Mouse (Mus musculus) myocyte (in vitro differentiated cells): ENCODE results near the gene Wee2. TPM values are rescaled to one million over a fixed set of nuclear protein-coding genes. Genes with fewer than 3 reads are reported as not detected.
A peak's percentile ranks its signal among the peaks of the same experiment; 100 is the strongest.

Source experiments
- H3K27me3 ChIP-seq: one replicate; pipeline ENCODE4 v1.6.1; 2011; ENCODE audit not compliant: control insufficient read depth, insufficient read depth, insufficient read length
- H3K36me3 ChIP-seq: one replicate; pipeline ENCODE4 v1.6.1; 2011; ENCODE audit not compliant: control insufficient read depth, insufficient read depth
- H3K4me2 ChIP-seq: one replicate; pipeline ENCODE4 v1.6.1; 2011; ENCODE audit warnings: low read depth, control low read depth
- H3K4me3 ChIP-seq: one replicate; pipeline ENCODE4 v1.5.1; 2011; ENCODE audit warnings: mild to moderate bottlenecking, control low read depth, moderate library complexity
- H3K79me2 ChIP-seq: one replicate; pipeline ENCODE4 v1.6.1; 2011; ENCODE audit not compliant: control insufficient read depth, insufficient read depth
- H3ac ChIP-seq: one replicate; pipeline ENCODE4 v1.6.1; 2011; ENCODE audit not compliant: control insufficient read depth, insufficient read length
- CEBPB ChIP-seq: IDR thresholded peaks from 2 replicates; pipeline ENCODE4 v1.6.1; 2011; ENCODE audit warnings: mild to moderate bottlenecking, moderate library complexity; ENCODE audit not compliant: poor library complexity, insufficient read depth, severe bottlenecking
- E2F4 ChIP-seq: IDR thresholded peaks from one replicate; pipeline ENCODE4 v1.6.1; 2011; ENCODE audit warnings: mild to moderate bottlenecking, control low read depth, moderate library complexity; ENCODE audit not compliant: insufficient read depth
- MAX ChIP-seq: IDR thresholded peaks from one replicate; pipeline ENCODE4 v1.6.1; 2011; ENCODE audit warnings: low read depth, mild to moderate bottlenecking, control low read depth
- MYOD1 ChIP-seq, 3 experiments: IDR thresholded peaks; one replicate each; pipeline ENCODE4 v1.6.1; 2011; ENCODE audit warnings: control low read depth in 2 of 3, low read depth in 2 of 3, mild to moderate bottlenecking in 2 of 3, moderate library complexity in 1 of 3; ENCODE audit not compliant: insufficient read length in 2 of 3, control insufficient read depth in 1 of 3
- MYOG ChIP-seq, 3 experiments: IDR thresholded peaks; one replicate each; pipeline ENCODE4 v1.6.1; 2011; ENCODE audit warnings: control low read depth in 2 of 3, low read depth in 2 of 3, mild to moderate bottlenecking in 2 of 3; ENCODE audit not compliant: insufficient read length in 2 of 3, control insufficient read depth in 1 of 3, insufficient read depth in 1 of 3
- POLR2A ChIP-seq: IDR thresholded peaks from one replicate; pipeline ENCODE4 v1.6.1; 2011; ENCODE audit warnings: low read depth, mild to moderate bottlenecking, control low read depth, moderate library complexity; ENCODE audit not compliant: insufficient read length
- POLR2AphosphoS2 ChIP-seq: IDR thresholded peaks from one replicate; pipeline ENCODE4 v1.6.1; 2011; ENCODE audit warnings: low read depth, control low read depth; ENCODE audit not compliant: insufficient read length
- REST ChIP-seq: IDR thresholded peaks from one replicate; pipeline ENCODE4 v1.6.1; 2011; ENCODE audit warnings: mild to moderate bottlenecking, control low read depth, moderate library complexity; ENCODE audit not compliant: insufficient read depth, insufficient read length
- SRF ChIP-seq: IDR thresholded peaks from one replicate; pipeline ENCODE4 v1.6.1; 2011; ENCODE audit warnings: low read depth; ENCODE audit not compliant: control insufficient read depth, insufficient read length
- TCF12 ChIP-seq: IDR thresholded peaks from one replicate; pipeline ENCODE4 v1.6.1; 2011; ENCODE audit warnings: mild to moderate bottlenecking, control low read depth; ENCODE audit not compliant: poor library complexity, insufficient read depth, severe bottlenecking
- TCF3 ChIP-seq: IDR thresholded peaks from one replicate; pipeline ENCODE4 v1.6.1; 2011; ENCODE audit warnings: low read depth, control low read depth; ENCODE audit not compliant: insufficient read length
- USF1 ChIP-seq: IDR thresholded peaks from one replicate; pipeline ENCODE4 v1.6.1; 2011; ENCODE audit warnings: low read depth, mild to moderate bottlenecking, control low read depth, moderate library complexity
- polyA plus RNA-seq: library from polyadenylated mRNA; unstranded; fragments of >200 nt; fragmentation: generic; extraction: Trizol; gene quantifications from one replicate; pipeline ENCODE4 v1.2.1, GENCODE M21; 2012; ENCODE audit warnings: missing spikeins

Wee2 gene
- polyA plus RNA-seq, 1 experiment = not detected

GRCm38 (mm10) chr6:40454436-40455041 lies 15.7 kb downstream of the Wee2 start:
- Histone ChIP-seq H3K4me3 (no peak overlapping the region), H3K27me3 (peaks cover 4% of the 10 kb centered on the region), H3K79me2 (no peaks in the 10 kb centered on the region), H3K36me3 (no peaks in the 10 kb centered on the region), H3ac (no peak overlapping the region), H3K4me2 (no peak overlapping the region)
- TF ChIP-seq MAX (no peak), TCF12 (no peak), CEBPB (no peak), MYOG (IDR thresholded peaks at IDR 0.05; ENCODE audit: control insufficient read depth in 1 of 3, insufficient read depth in 1 of 3, insufficient read length in 2 of 3, low read depth in 2 of 3) (no peak), REST (no peak), POLR2A (no peak), USF1 (no peak), POLR2AphosphoS2 (no peak), MYOD1 (IDR thresholded peaks at IDR 0.05; ENCODE audit: control insufficient read depth in 1 of 3, insufficient read length in 2 of 3, low read depth in 2 of 3) (no peak), TCF3 (no peak), SRF (no peak), E2F4 (no peak)

GRCm38 (mm10) chr6:40465710-40466109 lies 26.8 kb downstream of the Wee2 start:
- TF ChIP-seq USF1 (no peak), POLR2A (no peak), SRF (no peak), MAX (no peak), MYOG (IDR thresholded peaks at IDR 0.05; ENCODE audit: control insufficient read depth in 1 of 3, insufficient read depth in 1 of 3, insufficient read length in 2 of 3, low read depth in 2 of 3) (no peak), MYOD1 (IDR thresholded peaks at IDR 0.05; ENCODE audit: control insufficient read depth in 1 of 3, insufficient read length in 2 of 3, low read depth in 2 of 3) (no peak), E2F4 (no peak), POLR2AphosphoS2 (no peak), TCF12 (no peak), TCF3 (no peak)
- Histone ChIP-seq H3K4me3 (no peak overlapping the region), H3K4me2 (no peak overlapping the region), H3ac (no peak overlapping the region), H3K79me2 (no peaks in the 10 kb centered on the region), H3K36me3 (no peaks in the 10 kb centered on the region), H3K27me3 (no peaks in the 10 kb centered on the region)

- Histone ChIP-seq H3K4me3 (peak within 1 kb of the TSS; percentile 60), H3K36me3 (peaks cover 25% of the 10 kb centered on the region), H3ac (peak within 1 kb of the TSS; percentile 50), H3K27me3 (no peaks in the 10 kb centered on the region), H3K79me2 (peaks cover 20% of the 10 kb centered on the region), H3K4me2 (peak within 1 kb of the TSS; percentile 95)
- TF ChIP-seq MYOD1 (IDR thresholded peaks at IDR 0.05; ENCODE audit: control insufficient read depth in 1 of 3, insufficient read length in 2 of 3, low read depth in 2 of 3) = peak in 1 of 3 experiments; percentile 30
- peak in 1 of 3 experiments; percentile 33 for TF ChIP-seq MYOG (IDR thresholded peaks at IDR 0.05; ENCODE audit: control insufficient read depth in 1 of 3, insufficient read depth in 1 of 3, insufficient read length in 2 of 3, low read depth in 2 of 3)
- TF ChIP-seq REST = no peak
- no peak for TF ChIP-seq CEBPB
- no peak for TF ChIP-seq USF1
- TF ChIP-seq POLR2A = peak; percentile 93
- TF ChIP-seq TCF12 = no peak
- TF ChIP-seq SRF = peak; percentile 54
- TF ChIP-seq POLR2AphosphoS2 = peak; percentile 97
- peak; percentile 17 for TF ChIP-seq E2F4
- TF ChIP-seq MAX = no peak
- no peak for TF ChIP-seq TCF3
These were observed 32.2 kb downstream of the Wee2 start, which contains the start of gene Ssbp1 for GRCm38 (mm10) chr6:40470916-40471719. Gene Ssbp1, plus strand, starts transcription at chr6:40471352.

- no peak for TF ChIP-seq MAX
- TF ChIP-seq MYOD1 (IDR thresholded peaks at IDR 0.05; ENCODE audit: control insufficient read depth in 1 of 3, insufficient read length in 2 of 3, low read depth in 2 of 3) = no peak
- no peak for TF ChIP-seq REST
- no peak for TF ChIP-seq MYOG (IDR thresholded peaks at IDR 0.05; ENCODE audit: control insufficient read depth in 1 of 3, insufficient read depth in 1 of 3, insufficient read length in 2 of 3, low read depth in 2 of 3)
- no peak for TF ChIP-seq CEBPB
- TF ChIP-seq USF1 = no peak
- no peak for TF ChIP-seq POLR2A
- TF ChIP-seq SRF = no peak
- no peak for TF ChIP-seq POLR2AphosphoS2
- no peak for TF ChIP-seq TCF12
- no peak for TF ChIP-seq E2F4
- no peak for TF ChIP-seq TCF3
- peak overlapping the region; percentile 95 for H3K4me2 ChIP-seq
- peaks cover 28% of the 10 kb centered on the region for H3K36me3 ChIP-seq
- peaks cover 20% of the 10 kb centered on the region for H3K79me2 ChIP-seq
- peak overlapping the region; percentile 60 for H3K4me3 ChIP-seq
- no peaks in the 10 kb centered on the region for H3K27me3 ChIP-seq
- H3ac ChIP-seq = peak overlapping the region; percentile 50
These were observed 32.8 kb downstream of the Wee2 start for GRCm38 (mm10) chr6:40471720-40472010.
